Mouse (Mus musculus) embryonic facial prominence, embryonic 10.5 days (tissue): ENCODE data around the gene Actr3. TPM values are rescaled to one million over a fixed set of nuclear protein-coding genes. Genes with fewer than 3 reads are reported as not detected.

Source experiments
- DNase-seq: peaks from one replicate; pipeline ENCODE4 v3.0.0-alpha.2; 2017; ENCODE audit warnings: low spot score
- H3K27ac ChIP-seq: fragments of 300-500 bp; sonication (generic); replicated peaks from 2 replicates; pipeline ENCODE4 v1.5.1; 2016; ENCODE audit warnings: mild to moderate bottlenecking
- H3K27me3 ChIP-seq: fragments of 300-500 bp; sonication (generic); replicated peaks from 2 replicates; pipeline ENCODE4 v1.6.1; 2016; ENCODE audit warnings: low read depth, mild to moderate bottlenecking; ENCODE audit not compliant: poor library complexity, severe bottlenecking
- H3K36me3 ChIP-seq: fragments of 300-500 bp; sonication (generic); replicated peaks from 2 replicates; pipeline ENCODE4 v1.6.1; 2016; ENCODE audit warnings: mild to moderate bottlenecking, moderate library complexity
- H3K4me1 ChIP-seq: fragments of 300-500 bp; sonication (generic); 2 replicates; pipeline ENCODE4 v1.6.1; 2016
- H3K4me3 ChIP-seq: fragments of 300-500 bp; sonication (generic); 2 replicates; pipeline ENCODE4 v1.5.1; 2016; ENCODE audit warnings: mild to moderate bottlenecking, moderate library complexity
- H3K9me3 ChIP-seq: fragments of 300-500 bp; sonication (generic); 2 replicates; pipeline ENCODE4 v1.6.1; 2016; ENCODE audit warnings: mild to moderate bottlenecking
- WGBS: fragments of 180-500 bp; shearing (Covaris S2); methylation state at CpG from one replicate; pipeline ENCODE4 v1.1.7; 2016; 5-methylcytosine and 5-hydroxymethylcytosine counted together
- polyA plus RNA-seq: library from polyadenylated mRNA; unstranded; fragments of >200 nt; fragmentation: Nextera tagmentation; extraction: Ambion mirVana; gene quantifications from 2 replicates; pipeline ENCODE4 v1.2.1, GENCODE M21; 2016

Gene Actr3
- polyA plus RNA-seq, 1 experiment from 2014 or later = 227 TPM

- WGBS = 76% methylated on average over 2 of the region's 2 CpGs
- H3K36me3 ChIP-seq = no peaks in the 10 kb centered on the region
Observed at GRCm38 (mm10) chr1:125463349-125463748, 27.8 kb upstream of the Actr3 start.

GRCm38 (mm10) chr1:125462917-125463316, 27.4 kb upstream of the Actr3 start:
- H3K27ac ChIP-seq = no peak overlapping the region
- no peaks in the 10 kb centered on the region for H3K36me3 ChIP-seq
- DNase-seq = no peak
- H3K9me3 ChIP-seq = no peaks in the 10 kb centered on the region
- 91% methylated on average over 1 of the region's 1 CpGs for WGBS
- H3K27me3 ChIP-seq = no peaks in the 10 kb centered on the region
- no peaks in the 10 kb centered on the region for H3K4me1 ChIP-seq
- no peak overlapping the region for H3K4me3 ChIP-seq

More at GRCm38 (mm10) chr1:125463349-125463748, 27.8 kb upstream of the Actr3 start:
- Histone ChIP-seq H3K4me1 (no peaks in the 10 kb centered on the region), H3K9me3 (no peaks in the 10 kb centered on the region), H3K27me3 (no peaks in the 10 kb centered on the region), H3K27ac (no peak overlapping the region), H3K4me3 (no peak overlapping the region)
- no peak for DNase-seq

DNA sequence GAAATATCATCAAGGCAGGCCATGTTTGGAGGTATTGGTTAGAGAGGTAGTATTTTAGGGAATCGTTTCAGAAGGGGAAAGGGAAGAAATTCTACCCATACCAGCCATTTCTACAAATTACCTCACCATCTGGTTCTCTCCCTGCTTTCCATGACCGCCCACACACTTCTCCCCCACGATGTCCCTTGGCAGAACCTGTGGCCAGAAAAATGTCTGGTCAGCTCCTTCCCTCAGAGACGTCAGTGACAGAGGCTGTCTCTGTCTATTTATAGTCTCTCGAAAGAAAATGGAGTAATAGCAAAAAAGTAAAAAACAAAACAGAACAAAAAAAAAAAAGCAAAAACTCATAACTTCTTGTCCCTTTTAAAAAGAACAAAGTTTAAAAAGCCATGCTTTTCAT, 23.0 kb upstream of the Actr3 start:
- Histone ChIP-seq H3K27ac (no peak overlapping the region), H3K9me3 (no peaks in the 10 kb centered on the region), H3K4me3 (no peak overlapping the region), H3K36me3 (no peaks in the 10 kb centered on the region), H3K27me3 (no peaks in the 10 kb centered on the region), H3K4me1 (no peaks in the 10 kb centered on the region; the same call in 1 of the 2 replicates)
- 76% methylated on average over 5 of the region's 5 CpGs for WGBS
- DNase-seq = no peak

DNA sequence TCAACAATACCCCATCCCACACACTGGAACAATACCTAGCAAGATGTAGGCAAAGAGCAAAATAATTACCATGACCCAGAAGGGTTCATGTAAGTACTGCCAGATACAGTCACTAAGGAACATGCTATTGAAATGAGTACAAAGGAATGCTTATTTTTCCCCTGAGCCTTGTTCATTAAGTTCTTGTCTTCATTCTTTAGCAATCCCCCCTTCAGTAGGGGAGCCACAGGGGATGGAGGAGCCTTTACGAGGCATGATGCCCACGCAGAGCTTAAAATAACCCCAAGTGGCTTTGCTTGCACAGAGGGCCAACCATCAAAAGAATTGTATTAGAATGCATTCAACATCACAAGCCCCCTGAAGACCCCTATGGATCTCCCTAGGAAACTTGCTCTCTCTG, 19.6 kb upstream of the Actr3 start:
- Histone ChIP-seq H3K4me1 (no peaks in the 10 kb centered on the region; the same call in 1 of the 2 replicates), H3K36me3 (no peaks in the 10 kb centered on the region), H3K27me3 (no peaks in the 10 kb centered on the region), H3K27ac (no peak overlapping the region), H3K4me3 (no peak overlapping the region), H3K9me3 (no peaks in the 10 kb centered on the region)
- DNase-seq = no peak
- WGBS = 58% methylated on average over 2 of the region's 2 CpGs

DNA sequence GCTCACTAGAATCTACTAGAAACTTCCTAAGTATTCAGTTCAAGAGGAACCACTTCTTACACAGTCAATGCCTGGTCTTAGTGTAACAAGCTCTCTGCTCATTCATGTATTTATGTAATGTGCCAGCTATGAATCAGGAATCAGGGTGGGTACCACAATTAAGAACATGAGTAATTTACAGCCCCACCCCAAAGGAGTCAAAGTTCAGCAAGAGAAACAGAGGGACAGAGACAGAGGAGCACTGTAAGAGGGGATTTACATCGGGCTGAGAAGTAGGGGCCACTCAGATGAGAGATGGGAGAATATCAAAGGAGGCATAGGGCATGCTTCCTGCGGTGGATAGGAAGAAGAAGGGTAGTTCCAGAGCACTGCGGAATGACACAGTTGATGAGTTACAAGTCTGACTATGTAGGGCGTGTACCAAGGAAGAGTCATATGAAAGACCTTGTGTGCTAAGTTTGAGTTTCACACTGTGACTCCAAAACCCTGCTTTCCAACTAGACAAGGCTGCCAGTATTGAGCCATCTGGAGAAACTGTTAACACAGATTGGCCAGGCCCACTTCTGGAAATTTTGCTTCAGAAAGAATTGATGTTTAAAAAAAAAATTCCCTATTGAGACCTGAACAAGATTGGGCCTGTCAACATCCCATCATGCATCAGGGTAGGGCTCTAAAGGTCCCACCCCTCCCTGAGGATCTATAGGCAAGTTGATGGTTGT, 14.9 kb upstream of the Actr3 start:
- DNase-seq = no peak
- H3K9me3 ChIP-seq = 0 out of 2 replicates have a peak, but pooled peaks cover 2% of the 10 kb centered on the region
- no peak overlapping the region for H3K27ac ChIP-seq
- no peak overlapping the region for H3K4me3 ChIP-seq
- 83% methylated on average over 4 of the region's 4 CpGs for WGBS
- H3K4me1 ChIP-seq = no peaks in the 10 kb centered on the region
- no peaks in the 10 kb centered on the region for H3K36me3 ChIP-seq
- H3K27me3 ChIP-seq = no peaks in the 10 kb centered on the region

GRCm38 (mm10) chr1:125447926-125448325, 12.4 kb upstream of the Actr3 start:
- no peak overlapping the region for H3K4me3 ChIP-seq
- H3K27ac ChIP-seq = no peak overlapping the region
- H3K27me3 ChIP-seq = no peaks in the 10 kb centered on the region
- H3K4me1 ChIP-seq = no peaks in the 10 kb centered on the region
- DNase-seq = no peak
- H3K36me3 ChIP-seq = no peaks in the 10 kb centered on the region
- H3K9me3 ChIP-seq = 0 out of 2 replicates have a peak, but pooled peaks cover 2% of the 10 kb centered on the region

DNA sequence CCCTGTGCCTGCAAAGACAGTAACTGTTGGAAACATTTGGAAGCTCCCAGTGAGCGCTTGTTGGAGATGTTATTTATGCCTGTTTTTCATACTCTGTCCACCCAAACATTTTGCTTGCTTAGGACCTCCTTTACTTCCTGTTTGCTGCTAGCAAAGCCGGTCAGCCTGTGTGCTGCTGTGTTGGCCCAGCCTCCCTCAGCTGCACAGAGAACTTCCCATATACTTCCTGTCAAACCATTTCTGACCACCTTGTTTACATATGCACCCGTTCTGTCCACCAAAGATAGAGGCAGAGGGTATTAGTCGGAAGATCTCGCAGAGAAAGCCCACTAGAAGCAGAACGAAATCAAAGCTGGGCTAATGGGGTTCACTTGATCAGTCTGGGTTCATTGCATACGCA, 6.2 kb upstream of the Actr3 start:
- Histone ChIP-seq H3K4me1 (no peaks in the 10 kb centered on the region), H3K27ac (no peak overlapping the region), H3K9me3 (no peaks in the 10 kb centered on the region), H3K4me3 (no peak overlapping the region), H3K27me3 (no peaks in the 10 kb centered on the region), H3K36me3 (no peaks in the 10 kb centered on the region)
- WGBS = 77% methylated on average over 7 of the region's 7 CpGs
- no peak for DNase-seq

DNA sequence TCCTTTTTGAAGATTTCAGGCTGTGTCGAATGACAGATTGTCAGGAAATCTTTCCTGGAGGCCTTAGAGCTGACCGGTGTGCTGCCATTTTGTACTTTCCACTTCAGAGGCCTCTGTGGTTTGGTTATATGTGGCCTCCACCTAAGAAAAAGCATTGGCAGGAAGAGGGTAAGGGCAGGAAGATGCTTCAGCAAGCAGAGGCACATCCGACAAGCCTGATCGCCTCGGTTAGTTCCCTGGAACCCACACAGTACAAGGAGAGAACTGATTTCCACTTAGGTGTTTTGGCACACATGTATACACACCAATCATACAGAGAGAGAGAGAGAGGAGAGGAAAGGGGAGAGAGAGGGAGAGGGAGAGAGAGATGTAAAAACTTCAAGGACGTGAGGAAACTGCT, 5.7 kb upstream of the Actr3 start:
- H3K27ac ChIP-seq = no peak overlapping the region
- 0 out of 2 replicates have a peak, but pooled peaks cover 2% of the 10 kb centered on the region for H3K4me1 ChIP-seq
- 89% methylated on average over 6 of the region's 6 CpGs for WGBS
- no peaks in the 10 kb centered on the region for H3K27me3 ChIP-seq
- no peaks in the 10 kb centered on the region for H3K36me3 ChIP-seq
- no peaks in the 10 kb centered on the region for H3K9me3 ChIP-seq
- no peak for DNase-seq
- no peak overlapping the region for H3K4me3 ChIP-seq

GRCm38 (mm10) chr1:125439556-125439955, 4.0 kb upstream of the Actr3 start:
- Histone ChIP-seq H3K27me3 (no peaks in the 10 kb centered on the region), H3K4me3 (no peak overlapping the region), H3K4me1 (0 out of 2 replicates have a peak, but pooled peaks cover 7% of the 10 kb centered on the region), H3K9me3 (no peaks in the 10 kb centered on the region), H3K27ac (no peak overlapping the region), H3K36me3 (no peaks in the 10 kb centered on the region)
- WGBS = 91% methylated on average over 3 of the region's 3 CpGs
- no peak for DNase-seq

GRCm38 (mm10) chr1:125438826-125439225, 3.3 kb upstream of the Actr3 start:
- H3K27me3 ChIP-seq = no peaks in the 10 kb centered on the region
- no peak overlapping the region for H3K27ac ChIP-seq
- H3K36me3 ChIP-seq = no peaks in the 10 kb centered on the region
- no peaks in the 10 kb centered on the region for H3K9me3 ChIP-seq
- no peak overlapping the region for H3K4me3 ChIP-seq
- DNase-seq = no peak
- WGBS = 86% methylated on average over 2 of the region's 2 CpGs
- peaks cover 9% of the 10 kb centered on the region for H3K4me1 ChIP-seq

DNA sequence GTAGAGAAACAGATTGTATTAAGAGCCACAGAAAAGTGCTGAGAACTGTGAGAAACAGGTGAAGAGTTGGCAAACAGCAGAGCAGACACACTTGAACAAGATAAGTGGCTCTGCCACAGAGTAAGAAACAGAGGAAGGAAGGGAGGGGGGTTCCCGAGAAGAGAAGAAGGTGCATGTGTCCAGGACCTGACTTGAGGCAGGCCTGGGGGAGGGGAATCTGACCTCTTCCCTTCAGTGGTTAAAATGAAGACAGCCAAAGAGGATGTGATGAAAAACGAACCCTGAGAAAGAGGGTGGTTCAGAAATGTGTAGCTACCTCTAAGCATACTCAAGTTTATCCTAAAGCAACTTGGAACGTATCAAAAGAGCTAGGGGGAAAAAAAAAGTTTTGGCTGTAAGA, 2.4 kb upstream of the Actr3 start:
- 56% methylated on average over 3 of the region's 3 CpGs for WGBS
- no peak overlapping the region for H3K4me3 ChIP-seq
- H3K27me3 ChIP-seq = no peaks in the 10 kb centered on the region
- H3K9me3 ChIP-seq = no peaks in the 10 kb centered on the region
- H3K27ac ChIP-seq = no peak overlapping the region
- H3K4me1 ChIP-seq = peaks cover 18% of the 10 kb centered on the region
- H3K36me3 ChIP-seq = no peaks in the 10 kb centered on the region
- no peak for DNase-seq

DNA sequence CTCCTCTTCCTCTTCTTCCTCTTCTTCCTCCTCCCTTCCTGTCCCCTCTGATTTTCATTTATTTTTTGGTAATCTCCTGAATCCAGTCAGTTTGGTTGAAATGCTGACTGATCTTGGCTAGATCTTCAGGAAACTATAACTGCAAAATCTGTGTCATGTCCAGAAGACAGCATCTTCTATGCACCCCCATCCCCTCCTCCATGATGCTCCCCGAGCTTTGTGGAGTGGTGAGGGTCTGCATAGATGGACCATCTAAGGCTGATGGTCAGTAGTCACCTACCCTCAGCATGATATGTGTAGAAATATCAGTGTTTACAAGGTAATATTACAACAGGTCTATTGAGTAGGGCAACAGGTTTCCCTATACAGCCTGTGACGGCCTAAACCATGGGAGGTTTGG, 1.6 kb upstream of the Actr3 start:
- Histone ChIP-seq H3K27me3 (no peaks in the 10 kb centered on the region), H3K9me3 (no peaks in the 10 kb centered on the region), H3K4me1 (peaks cover 25% of the 10 kb centered on the region), H3K4me3 (no peak overlapping the region), H3K36me3 (no peaks in the 10 kb centered on the region), H3K27ac (no peak overlapping the region)
- DNase-seq = no peak
- WGBS = 88% methylated on average over 2 of the region's 2 CpGs

GRCm38 (mm10) chr1:125435018-125435368, 534 bp downstream of the Actr3 start:
- H3K27me3 ChIP-seq = no peaks in the 10 kb centered on the region
- under 1% methylated on average over 22 of the region's 23 CpGs for WGBS
- no peaks in the 10 kb centered on the region for H3K9me3 ChIP-seq
- peak overlapping the region; percentile 86 for H3K4me3 ChIP-seq
- no peak for DNase-seq
- peak overlapping the region; percentile 97 for H3K27ac ChIP-seq
- H3K36me3 ChIP-seq = no peaks in the 10 kb centered on the region
- H3K4me1 ChIP-seq = peaks cover 30% of the 10 kb centered on the region
